Mouse (Mus musculus) erythroblast, embryonic 14.5 days (primary cell): Measurements from ENCODE around the gene Sohlh2. TPM values are rescaled to one million over a fixed set of nuclear protein-coding genes. Genes with fewer than 3 reads are reported as not detected.

Experiments used
- H3K27me3 ChIP-seq: 2 replicates; pipeline ENCODE4 v1.6.1; 2012; ENCODE audit warnings: inconsistent platforms; ENCODE audit not compliant: control insufficient read depth
- H3K36me3 ChIP-seq: 2 replicates; pipeline ENCODE4 v1.6.1; 2012; ENCODE audit warnings: mild to moderate bottlenecking, inconsistent platforms; ENCODE audit not compliant: control insufficient read depth
- H3K4me1 ChIP-seq: 2 replicates; pipeline ENCODE4 v1.6.1; 2012; ENCODE audit warnings: inconsistent platforms; ENCODE audit not compliant: control insufficient read depth
- H3K4me3 ChIP-seq: replicated peaks from 2 replicates; pipeline ENCODE3; 2012; ENCODE audit warnings: moderate library complexity, mild to moderate bottlenecking, inconsistent platforms
- H3K9me3 ChIP-seq: 2 replicates; pipeline ENCODE4 v1.6.1; 2012; ENCODE audit warnings: low read length, inconsistent platforms, mixed read lengths; ENCODE audit not compliant: control insufficient read depth
- GATA1 ChIP-seq: IDR thresholded peaks from 2 replicates; pipeline ENCODE4 v1.6.1; 2012; ENCODE audit warnings: low read length, inconsistent platforms, mixed read lengths
- TAL1 ChIP-seq: IDR thresholded peaks from 3 replicates; pipeline ENCODE4 v1.6.1; 2012; ENCODE audit warnings: low read length, inconsistent platforms, mixed read lengths
- polyA plus RNA-seq: library from polyadenylated mRNA; stranded (reverse); fragments of >175 nt; gene quantifications from 2 replicates; pipeline ENCODE4 v1.2.3, GENCODE M21; 2012

The Sohlh2 gene
- polyA plus RNA-seq, 1 experiment: not detected

- TF ChIP-seq GATA1 (no peak), TAL1 (no peak)
- H3K4me1 ChIP-seq: no peaks in the 10 kb centered on the region
- H3K4me3 ChIP-seq: no peak overlapping the region
- no peaks in the 10 kb centered on the region for H3K27me3 ChIP-seq
- H3K9me3 ChIP-seq: peaks cover 9% of the 10 kb centered on the region; the same call in 1 of the 2 replicates
- no peaks in the 10 kb centered on the region for H3K36me3 ChIP-seq
These were observed 68.8 kb downstream of the Sohlh2 start for GRCm38 (mm10) chr3:55250631-55251030.

Other genes with a start within 250 kb of the Sohlh2 start
- gene Ccna1, start 126.5 kb upstream of the Sohlh2 start, polyA plus RNA-seq: not detected in 2 replicates
- gene Spg20, start 69.9 kb upstream of the Sohlh2 start, polyA plus RNA-seq: 0.08 and 0.25 TPM in 2 replicates
- not detected in 2 replicates for gene Ccdc169, start 44.7 kb upstream of the Sohlh2 start, polyA plus RNA-seq
- 0.01 TPM in 1 of 2 replicates, not detected in the other for gene Dclk1, start 60.3 kb downstream of the Sohlh2 start, polyA plus RNA-seq